In the genomic region with DNA sequence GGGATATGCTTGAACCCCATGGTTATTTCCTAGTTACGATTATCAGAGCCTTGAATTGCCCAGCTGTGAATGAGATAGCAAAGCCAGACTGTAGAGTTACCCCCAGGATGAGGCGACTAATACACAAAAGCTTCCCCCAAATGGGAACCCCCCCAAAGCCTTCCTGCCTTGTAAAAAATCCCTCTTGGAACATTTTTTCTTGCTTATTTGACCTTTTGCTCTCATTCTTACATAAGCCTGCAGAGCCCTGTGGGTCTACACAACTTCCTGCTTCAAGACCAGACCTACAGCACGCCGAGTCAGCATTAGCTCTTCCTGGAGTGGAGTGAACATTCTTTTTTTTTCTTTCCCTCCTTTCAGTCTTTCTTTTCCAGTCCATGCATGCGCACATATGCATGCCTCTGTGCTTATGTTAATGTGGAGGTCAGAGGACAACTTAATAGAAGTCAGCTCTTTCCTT, we compare ENCODE assay signal across 8 mouse cellular contexts.
A peak's percentile ranks its signal among the peaks of the same experiment; 100 is the strongest.
DNase-seq lines count a peak whose midpoint lies in the region; ATAC-seq and TF ChIP-seq lines count a peak whose summit lies in the region.

No protein-coding gene starts in this region.

- peaks cover 5% of the 10 kb centered on the region; the same call in 1 of the 2 replicates for H3K4me1 ChIP-seq in midbrain, embryonic 16.5 days (ENCODE audit: control insufficient read depth, insufficient read depth, low read length)
- H3K4me1 ChIP-seq in midbrain, embryonic 10.5 days = peaks cover 21% of the 10 kb centered on the region
- H3K4me1 ChIP-seq in embryonic facial prominence, embryonic 10.5 days = peaks cover 23% of the 10 kb centered on the region
- H3K4me1 ChIP-seq in kidney, adult 2 months (ENCODE audit: control insufficient read depth, insufficient read depth, low read length) = peaks cover 23% of the 10 kb centered on the region; the same call in 1 of the 2 replicates

- 50% methylated on average over 5 of the region's 5 CpGs for WGBS in midbrain, embryonic 16.5 days
- 73% methylated on average over 5 of the region's 5 CpGs for WGBS in midbrain, embryonic 10.5 days
- 57% methylated on average over 5 of the region's 5 CpGs for WGBS in embryonic facial prominence, embryonic 10.5 days
- WGBS in kidney, adult 2 months = 30% methylated on average over 5 of the region's 5 CpGs
- WGBS in macrophage (ENCODE audit: missing documents) = 21% methylated on average over 5 of the region's 5 CpGs

- no peak for DNase-seq in midbrain, embryonic 10.5 days (ENCODE audit: low spot score)
- DNase-seq in embryonic facial prominence, embryonic 10.5 days (ENCODE audit: low spot score) = peak; percentile 22
- peak; percentile 88 for DNase-seq in kidney, adult 2 months
- no peak for DNase-seq in cerebellum, postnatal 14 days
- no peak for DNase-seq in cerebellum, adult 18-20 months
- no peak for DNase-seq in frontal cortex, adult 2 months (ENCODE audit: extremely low spot score in 1 of 2, low spot score in 1 of 2)

- H3K4me3 ChIP-seq in midbrain, embryonic 16.5 days (ENCODE audit: low read depth, low read length) = no peak overlapping the region
- no peak overlapping the region for H3K4me3 ChIP-seq in midbrain, embryonic 10.5 days
- H3K4me3 ChIP-seq in embryonic facial prominence, embryonic 10.5 days = no peak overlapping the region
- H3K4me3 ChIP-seq in kidney, adult 2 months (ENCODE audit: insufficient read depth, low read depth, low read length) = no peak overlapping the region
- H3K4me3 ChIP-seq in macrophage (ENCODE audit: inconsistent target) = no peak overlapping the region

- ATAC-seq in midbrain, embryonic 16.5 days = no peak

- H3K9me3 ChIP-seq in midbrain, embryonic 16.5 days (replicated peaks; ENCODE audit: control insufficient read depth, low read length, poor library complexity, severe bottlenecking) = no peaks in the 10 kb centered on the region
- H3K9me3 ChIP-seq in midbrain, embryonic 10.5 days (replicated peaks) = no peaks in the 10 kb centered on the region
- no peaks in the 10 kb centered on the region for H3K9me3 ChIP-seq in embryonic facial prominence, embryonic 10.5 days

- H3K27ac ChIP-seq in midbrain, embryonic 16.5 days (ENCODE audit: low read length) = 0 out of 2 replicates have a peak overlapping the region, but pooled peaks have one; percentile 6
- no peak overlapping the region; the same call in 1 of the 2 replicates for H3K27ac ChIP-seq in midbrain, embryonic 10.5 days (replicated peaks)
- peak overlapping the region; percentile 35 for H3K27ac ChIP-seq in embryonic facial prominence, embryonic 10.5 days (replicated peaks)
- H3K27ac ChIP-seq in kidney, adult 2 months (ENCODE audit: insufficient read depth, low read depth, low read length) = peak overlapping the region; percentile 72
- peak overlapping the region; percentile 85 for H3K27ac ChIP-seq in macrophage

- H3K9ac ChIP-seq in midbrain, embryonic 16.5 days (ENCODE audit: low read depth, low read length) = no peak overlapping the region

- H3K27me3 ChIP-seq in midbrain, embryonic 16.5 days (ENCODE audit: control insufficient read depth, insufficient read depth, low read depth, low read length) = no peaks in the 10 kb centered on the region
- no peaks in the 10 kb centered on the region for H3K27me3 ChIP-seq in midbrain, embryonic 10.5 days (ENCODE audit: low read depth, poor library complexity, severe bottlenecking)
- H3K27me3 ChIP-seq in embryonic facial prominence, embryonic 10.5 days (replicated peaks; ENCODE audit: low read depth, poor library complexity, severe bottlenecking) = no peaks in the 10 kb centered on the region
- H3K27me3 ChIP-seq in kidney, adult 2 months (replicated peaks; ENCODE audit: control insufficient read depth, insufficient read depth, low read length) = no peaks in the 10 kb centered on the region

- TF ChIP-seq CTCF in kidney, adult 2 months (conservative IDR thresholded peaks at IDR 0.05; ENCODE audit: insufficient read depth, insufficient read length, low read depth, low read length) = no peak

- no peaks in the 10 kb centered on the region for H3K36me3 ChIP-seq in midbrain, embryonic 16.5 days (ENCODE audit: control insufficient read depth, insufficient read depth, low read length)
- H3K36me3 ChIP-seq in midbrain, embryonic 10.5 days = no peaks in the 10 kb centered on the region
- H3K36me3 ChIP-seq in embryonic facial prominence, embryonic 10.5 days (replicated peaks) = no peaks in the 10 kb centered on the region
- H3K36me3 ChIP-seq in kidney, adult 2 months (ENCODE audit: control insufficient read depth, insufficient read depth, low read length) = no peaks in the 10 kb centered on the region
- H3K36me3 ChIP-seq in macrophage (ENCODE audit: inconsistent target) = no peaks in the 10 kb centered on the region

- no peak for TF ChIP-seq POLR2A in kidney, adult 2 months (IDR thresholded peaks at IDR 0.05; ENCODE audit: low read depth, low read length)

- no peaks in the 10 kb centered on the region for H3K79me2 ChIP-seq in macrophage (ENCODE audit: inconsistent target)

- no peak overlapping the region for H3K4me2 ChIP-seq in midbrain, embryonic 16.5 days (ENCODE audit: low read length)

Comparison
In these comparisons a context has a peak if more than half of its experiments do, and no peak if none do; other contexts are left out.
1. DNase-seq: peak in embryonic facial prominence, embryonic 10.5 days (single experiment) and kidney, adult 2 months (single experiment); none in midbrain, embryonic 10.5 days (single experiment), cerebellum, postnatal 14 days (0 of 2), cerebellum, adult 18-20 months (0 of 2) and frontal cortex, adult 2 months (0 of 2).